Mouse (Mus musculus) midbrain, postnatal 0 days (tissue): ENCODE data around the gene Lyst. TPM values are rescaled to one million over a fixed set of nuclear protein-coding genes. Genes with fewer than 3 reads are reported as not detected.

Experiments used
- ATAC-seq: fragments of 200-750 bp; cut with Nextera tagmentation; 2 replicates; pipeline ENCODE4 v1.8.0; 2017; ENCODE audit warnings: moderate number of reproducible peaks, mild to moderate bottlenecking, moderate TSS enrichment, moderate library complexity; ENCODE audit not compliant: low FRiP score
- DNase-seq: peaks from one replicate; pipeline ENCODE4 v3.0.0-alpha.2; 2015; ENCODE audit warnings: low spot score
- H3K27ac ChIP-seq: fragments of 300-500 bp; sonication (generic); 2 replicates; pipeline ENCODE4 v1.5.1; 2014; ENCODE audit warnings: low read depth, mild to moderate bottlenecking, low read length, mixed read lengths
- H3K27me3 ChIP-seq: fragments of 300-500 bp; sonication (generic); 2 replicates; pipeline ENCODE4 v1.6.1; 2014; ENCODE audit warnings: low read length, control low read depth, mixed read lengths; ENCODE audit not compliant: insufficient read depth
- H3K36me3 ChIP-seq: fragments of 300-500 bp; sonication (generic); 2 replicates; pipeline ENCODE4 v1.6.1; 2014; ENCODE audit warnings: low read length, control low read depth, mixed read lengths; ENCODE audit not compliant: insufficient read depth
- H3K4me1 ChIP-seq: fragments of 300-500 bp; sonication (generic); 2 replicates; pipeline ENCODE4 v1.6.1; 2014; ENCODE audit warnings: mild to moderate bottlenecking, control low read depth, antibody characterized with exemption, low read length, mixed read lengths; ENCODE audit not compliant: insufficient read depth
- H3K4me2 ChIP-seq: fragments of 300-500 bp; sonication (generic); 2 replicates; pipeline ENCODE4 v1.6.1; 2014; ENCODE audit warnings: low read depth, mild to moderate bottlenecking, low read length, mixed read lengths; ENCODE audit not compliant: poor library complexity, severe bottlenecking
- H3K4me3 ChIP-seq: fragments of 300-500 bp; sonication (generic); 2 replicates; pipeline ENCODE4 v1.5.1; 2014; ENCODE audit warnings: low read depth, mild to moderate bottlenecking, low read length, moderate library complexity
- H3K9ac ChIP-seq: fragments of 300-500 bp; sonication (generic); replicated peaks from 2 replicates; pipeline ENCODE4 v1.6.1; 2014; ENCODE audit warnings: mild to moderate bottlenecking, low read length, moderate library complexity, mixed read lengths; ENCODE audit not compliant: poor library complexity, severe bottlenecking
- H3K9me3 ChIP-seq: fragments of 300-500 bp; sonication (generic); 2 replicates; pipeline ENCODE4 v1.6.1; 2016; ENCODE audit warnings: low read length, control low read depth
- CTCF ChIP-seq: IDR thresholded peaks from 2 replicates; pipeline ENCODE4 v1.5.1; 2016; ENCODE audit warnings: antibody characterized with exemption, mild to moderate bottlenecking
- WGBS: fragments of 180-500 bp; shearing (Covaris S2); extraction: QIAGEN DNeasy Blood & Tissue Kit; methylation state at CpG from one replicate; pipeline ENCODE4 v1.1.7; 2014; 5-methylcytosine and 5-hydroxymethylcytosine counted together
- polyA plus RNA-seq: library from polyadenylated mRNA; unstranded; fragments of >200 nt; fragmentation: Nextera tagmentation; extraction: Ambion mirVana; gene quantifications from 2 replicates; pipeline ENCODE4 v1.2.1, GENCODE M21; 2015
- total RNA-seq: library from RNA; depleted of rRNA; stranded (reverse); fragments of >200 nt; gene quantifications from 2 replicates; pipeline ENCODE4 v1.2.3, GENCODE M21; 2014

Lyst gene
- total and polyA plus RNA-seq, 2 experiments from 2014 or later = 5.2 to 15.9 TPM

DNA sequence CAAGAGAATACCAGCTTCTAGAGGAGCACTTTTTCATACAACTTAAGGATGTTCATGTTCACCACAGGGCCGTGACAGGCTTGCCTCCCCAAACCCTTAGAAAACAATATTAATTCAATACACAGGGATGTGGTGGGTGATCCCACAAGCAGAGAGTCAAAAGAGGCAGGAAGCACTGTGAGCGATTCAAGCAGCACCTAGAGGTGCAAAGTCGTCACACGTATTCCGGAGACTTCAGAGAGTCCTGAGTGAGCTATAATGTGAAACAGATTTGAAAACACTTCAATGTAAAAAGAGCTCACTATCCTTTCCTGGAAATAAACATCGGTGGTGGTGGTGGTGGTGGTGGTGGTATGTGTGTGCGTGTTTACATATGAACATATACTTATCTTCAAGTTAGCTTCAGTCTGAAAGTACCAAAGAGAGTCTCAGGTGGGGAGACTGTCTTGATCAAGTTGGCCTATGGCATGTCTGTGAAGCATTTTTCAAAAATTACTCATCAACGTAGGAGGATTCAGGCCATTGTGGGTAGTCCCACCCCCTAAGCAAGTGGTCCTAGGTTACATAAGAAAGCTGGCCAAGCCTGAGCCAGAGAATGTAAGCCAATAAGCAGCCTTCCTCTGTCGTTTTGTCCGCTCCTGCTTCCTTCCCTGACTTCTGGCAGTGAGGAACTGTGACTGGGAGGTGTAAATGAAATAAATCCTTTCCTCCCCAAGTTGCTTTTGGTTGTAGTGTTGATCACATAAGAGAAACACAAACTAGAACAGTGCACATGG lies 17.9 kb upstream of the Lyst start:
- H3K27me3 ChIP-seq = no peaks in the 10 kb centered on the region
- H3K9me3 ChIP-seq = no peaks in the 10 kb centered on the region
- TF ChIP-seq CTCF = no peak
- WGBS = 87% methylated on average over 10 of the region's 10 CpGs
- H3K9ac ChIP-seq = no peak overlapping the region
- H3K4me3 ChIP-seq = no peak overlapping the region
- no peaks in the 10 kb centered on the region for H3K36me3 ChIP-seq
- DNase-seq = no peak
- no peaks in the 10 kb centered on the region for H3K4me1 ChIP-seq
- ATAC-seq = no peak
- H3K4me2 ChIP-seq = no peak overlapping the region
- no peak overlapping the region for H3K27ac ChIP-seq

GRCm38 (mm10) chr13:13572941-13573340 lies 17.3 kb upstream of the Lyst start:
- TF ChIP-seq CTCF = no peak
- no peak for ATAC-seq
- no peak overlapping the region for H3K27ac ChIP-seq
- no peak overlapping the region for H3K9ac ChIP-seq
- H3K9me3 ChIP-seq = no peaks in the 10 kb centered on the region
- no peak for DNase-seq
- no peaks in the 10 kb centered on the region for H3K27me3 ChIP-seq
- H3K4me1 ChIP-seq = no peaks in the 10 kb centered on the region
- H3K4me3 ChIP-seq = no peak overlapping the region
- no peaks in the 10 kb centered on the region for H3K36me3 ChIP-seq
- WGBS = 84% methylated on average over 2 of the region's 2 CpGs
- H3K4me2 ChIP-seq = no peak overlapping the region

- no peak overlapping the region for H3K27ac ChIP-seq
- H3K27me3 ChIP-seq = no peaks in the 10 kb centered on the region
- no peak overlapping the region for H3K4me3 ChIP-seq
- no peaks in the 10 kb centered on the region for H3K9me3 ChIP-seq
- ATAC-seq (no peak; the same call in 1 of the 2 replicates), DNase-seq (peak; percentile 83)
- no peaks in the 10 kb centered on the region for H3K36me3 ChIP-seq
- no peaks in the 10 kb centered on the region for H3K4me1 ChIP-seq
- H3K9ac ChIP-seq = no peak overlapping the region
- no peak for TF ChIP-seq CTCF
- WGBS = 59% methylated on average over 5 of the region's 5 CpGs
- H3K4me2 ChIP-seq = no peak overlapping the region
Observed at GRCm38 (mm10) chr13:13573572-13574257, 16.5 kb upstream of the Lyst start.

GRCm38 (mm10) chr13:13574258-13574870 lies 15.8 kb upstream of the Lyst start:
- DNase-seq = no peak
- no peak for ATAC-seq

GRCm38 (mm10) chr13:13575106-13575505 lies 15.1 kb upstream of the Lyst start:
- Histone ChIP-seq H3K9ac (no peak overlapping the region), H3K27me3 (no peaks in the 10 kb centered on the region), H3K4me3 (no peak overlapping the region), H3K4me1 (no peaks in the 10 kb centered on the region), H3K4me2 (no peak overlapping the region), H3K27ac (no peak overlapping the region), H3K36me3 (no peaks in the 10 kb centered on the region), H3K9me3 (no peaks in the 10 kb centered on the region)
- no peak for DNase-seq
- WGBS = 73% methylated on average over 8 of the region's 8 CpGs
- ATAC-seq = no peak
- no peak for TF ChIP-seq CTCF

More at GRCm38 (mm10) chr13:13574258-13574870, 15.8 kb upstream of the Lyst start:
- Histone ChIP-seq H3K9ac (no peak overlapping the region), H3K36me3 (no peaks in the 10 kb centered on the region), H3K4me3 (no peak overlapping the region), H3K9me3 (no peaks in the 10 kb centered on the region), H3K4me2 (no peak overlapping the region), H3K27me3 (no peaks in the 10 kb centered on the region), H3K27ac (no peak overlapping the region), H3K4me1 (no peaks in the 10 kb centered on the region)
- WGBS = 75% methylated on average over 8 of the region's 8 CpGs
- TF ChIP-seq CTCF = no peak
